Mouse (Mus musculus): Measurements from ENCODE around the gene Rnf32. TPM values are rescaled to one million over a fixed set of nuclear protein-coding genes. Genes with fewer than 3 reads are reported as not detected.

Rnf32 gene
- polyA plus RNA-seq, 1 experiment from 2014 or later: 0.14 TPM

DNA sequence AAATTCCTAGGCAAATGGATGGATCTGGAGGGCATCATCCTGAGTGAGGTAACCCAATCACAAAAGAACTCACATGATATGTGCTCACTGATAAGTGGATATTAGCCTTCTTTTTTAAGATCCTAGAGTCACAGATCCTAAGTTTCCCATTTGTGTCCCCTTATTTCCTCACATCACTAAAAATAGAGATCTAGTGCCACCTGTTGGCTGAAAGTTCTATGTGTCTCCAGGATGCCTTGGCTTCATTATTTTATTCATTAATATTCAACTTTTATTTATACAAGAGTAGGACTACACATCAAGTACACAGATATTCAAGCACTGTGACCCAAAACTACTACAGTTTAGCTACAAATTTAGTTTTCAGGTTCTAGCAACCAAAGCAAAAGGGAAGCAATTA, 79.0 kb downstream of the Rnf32 start:
- H3K4me1 ChIP-seq (replicated peaks): no peaks in the 10 kb centered on the region
- no peak overlapping the region for H3K4me3 ChIP-seq (replicated peaks)
- H3K27ac ChIP-seq (replicated peaks): no peak overlapping the region
- no peaks in the 10 kb centered on the region for H3K36me3 ChIP-seq (replicated peaks)
- no peak overlapping the region for H3K9ac ChIP-seq
- ATAC-seq (ENCODE audit: insufficient read depth): no peak
- H3K9me3 ChIP-seq (replicated peaks): no peaks in the 10 kb centered on the region
- no peak overlapping the region for H3K4me2 ChIP-seq
- no peaks in the 10 kb centered on the region for H3K27me3 ChIP-seq

Other genes starting within 250 kb of the Rnf32 start
- gene Lmbr1, start 182.4 kb downstream of the Rnf32 start, polyA plus RNA-seq (2015; fragmentation: Nextera tagmentation; extraction: Ambion mirVana): 2.3 and 2.6 TPM in 2 replicates
- gene Nom1, start 238.7 kb downstream of the Rnf32 start, polyA plus RNA-seq (2015; fragmentation: Nextera tagmentation; extraction: Ambion mirVana): 12.7 and 14.9 TPM in 2 replicates

All from liver, embryonic 15.5 days (tissue).